Mouse (Mus musculus): ENCODE measurements around the gene Zfhx3.

Zfhx3 gene

GRCm38 (mm10) chr8:108745551-108745950 lies 803.1 kb downstream of the Zfhx3 start:
- in situ Hi-C loops (cut with MseI, MboI): no loop called here

- in situ Hi-C loops (cut with MseI, MboI): no loop called here
Observed at GRCm38 (mm10) chr8:108748095-108748494, 805.7 kb downstream of the Zfhx3 start.

GRCm38 (mm10) chr8:108748851-108749376 lies 806.5 kb downstream of the Zfhx3 start:
- in situ Hi-C loops (cut with MseI, MboI): no loop called here

DNA sequence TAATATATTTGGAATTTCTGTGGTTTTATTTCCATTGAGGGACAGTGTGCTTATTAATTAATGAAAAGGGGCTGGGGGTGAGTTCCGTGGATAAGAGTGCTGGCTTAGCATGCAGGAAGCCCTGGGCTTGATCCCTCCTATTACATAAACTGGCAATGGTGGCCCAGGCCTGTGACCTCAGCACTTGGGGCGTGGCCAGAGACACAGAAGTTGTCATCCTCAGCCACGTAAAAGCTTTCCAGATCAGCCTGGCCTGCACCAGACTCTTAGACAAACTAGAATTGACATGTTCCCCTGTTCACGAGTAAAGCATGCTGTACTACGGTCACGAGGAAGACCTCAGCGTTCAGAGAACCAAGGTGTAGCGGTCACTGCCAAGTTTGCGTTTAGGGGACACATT lies 808.4 kb downstream of the Zfhx3 start:
- in situ Hi-C loops (cut with MseI, MboI): no loop called here

DNA sequence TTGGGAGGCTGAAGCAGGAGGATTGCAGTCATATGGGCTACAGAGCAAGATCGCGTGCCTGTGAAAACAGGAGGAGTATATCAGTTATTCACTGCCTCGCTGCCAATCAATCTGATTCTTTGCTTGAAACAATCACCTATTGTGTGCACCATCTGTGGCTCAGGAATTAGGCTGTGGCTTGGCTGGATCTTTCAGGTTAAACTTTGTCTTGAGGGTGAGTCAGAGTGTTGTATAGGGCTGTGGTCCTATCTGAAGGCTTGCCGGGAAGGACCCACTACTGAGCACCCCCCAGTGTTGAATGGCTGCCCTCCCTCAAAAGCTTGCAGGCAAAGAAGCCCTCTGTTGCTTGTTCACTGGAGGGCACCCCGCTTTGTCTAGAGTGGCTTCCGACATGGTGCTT lies 812.1 kb downstream of the Zfhx3 start:
- in situ Hi-C loops (cut with MseI, MboI): no loop called here

DNA sequence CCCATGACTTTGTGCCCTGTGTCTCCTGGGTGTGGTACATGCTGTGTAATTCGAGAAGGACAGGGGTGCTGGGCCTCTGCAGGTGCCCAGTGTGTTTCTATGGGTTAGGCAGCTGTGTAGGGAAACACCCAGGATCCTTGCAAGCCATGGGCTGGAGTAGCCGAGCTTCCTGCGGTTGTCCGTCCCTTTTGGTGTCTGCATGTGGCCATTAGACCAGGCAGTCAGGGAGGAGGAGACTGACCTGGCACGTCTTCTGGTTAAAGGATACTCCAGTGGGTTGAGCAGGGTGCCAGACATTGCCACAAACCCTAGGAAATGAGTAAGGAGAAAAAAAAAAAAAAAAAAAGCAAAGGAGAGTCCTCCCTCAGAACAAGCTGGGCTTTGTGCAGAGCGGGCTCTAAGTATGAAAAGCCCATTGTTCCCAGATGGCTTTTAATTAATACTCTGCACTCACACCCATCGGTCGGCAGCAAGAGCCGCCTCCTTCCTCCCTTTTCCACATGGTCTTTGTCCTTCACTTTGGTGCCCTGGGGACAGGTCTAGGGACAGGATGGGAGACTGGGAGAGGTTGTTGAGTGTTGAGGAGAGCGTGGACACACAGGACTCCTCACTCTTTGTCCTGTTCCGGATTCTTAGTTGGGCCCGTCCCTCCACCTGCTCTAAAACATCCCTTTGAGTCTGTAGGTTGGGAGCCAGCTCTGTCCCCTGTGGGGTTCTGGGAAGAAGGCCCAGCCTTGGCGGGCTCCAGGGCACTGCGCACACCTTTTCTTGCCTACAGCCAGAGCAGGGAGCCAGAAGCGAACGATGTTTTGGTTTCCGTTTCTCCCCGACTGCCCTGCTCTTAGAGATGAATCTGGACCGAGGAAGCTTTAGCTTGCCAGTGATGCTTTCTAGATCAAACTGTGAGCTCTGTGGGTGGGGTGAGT lies 813.2 kb downstream of the Zfhx3 start:
- in situ Hi-C loops (cut with MseI, MboI): no loop called here

DNA sequence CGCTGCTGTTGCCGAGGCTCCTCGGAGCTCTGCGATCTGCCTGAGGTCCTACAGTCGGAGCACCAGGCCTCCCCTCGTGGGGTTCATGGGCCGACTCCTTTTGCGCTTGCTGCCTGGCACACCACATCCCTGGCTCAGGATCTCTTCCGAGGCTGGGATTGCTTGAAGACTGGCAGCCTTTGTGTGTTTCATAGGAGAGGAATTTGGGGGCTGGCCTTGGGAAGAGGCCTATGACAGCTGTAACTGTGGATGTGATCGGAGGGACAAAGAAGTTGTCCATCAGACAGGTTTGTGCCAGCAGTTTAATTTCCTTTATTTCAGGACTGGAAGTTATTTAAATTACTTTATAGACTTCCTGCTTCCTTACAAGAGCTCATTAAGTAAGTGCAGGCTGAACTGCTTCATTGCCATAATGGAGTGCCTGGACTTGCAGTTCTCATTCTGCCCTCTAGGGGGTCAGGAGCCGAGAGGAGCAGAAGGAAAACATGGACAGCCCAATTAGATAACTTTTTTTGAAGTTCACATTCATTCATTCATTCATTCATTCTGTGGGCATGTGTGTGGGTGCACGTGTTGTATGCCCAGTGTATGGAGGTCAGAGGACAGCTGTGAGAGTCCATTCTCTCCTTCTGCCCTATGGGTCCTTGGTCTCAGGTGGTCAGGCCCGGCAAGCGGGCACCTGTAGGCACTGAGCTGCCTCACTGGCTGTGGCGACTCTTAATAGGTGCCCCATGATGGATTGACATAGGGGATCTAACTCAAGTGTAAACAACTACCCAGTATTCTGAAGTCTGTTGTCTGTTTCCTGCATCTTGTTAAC lies 817.3 kb downstream of the Zfhx3 start:
- in situ Hi-C loops (cut with MseI, MboI): no loop called here

DNA sequence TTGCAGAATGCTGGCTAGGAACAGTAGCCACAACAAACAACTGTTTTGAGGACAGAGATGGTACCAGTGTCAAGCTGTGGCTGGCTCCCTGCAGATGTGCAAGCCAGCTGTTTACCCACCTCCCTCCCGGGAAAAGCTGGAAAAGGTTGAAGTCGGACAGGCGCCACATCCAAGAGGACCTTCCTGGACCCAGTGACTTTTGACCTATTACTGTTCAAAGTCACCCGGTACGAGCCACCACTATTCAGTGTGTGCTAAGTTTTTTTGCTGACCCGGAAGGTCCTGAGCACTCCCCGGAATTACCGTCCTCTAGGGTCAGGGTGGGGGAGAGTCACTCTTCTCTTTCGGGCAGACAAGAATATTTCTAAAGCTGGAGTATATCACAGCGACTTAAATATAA lies 818.3 kb downstream of the Zfhx3 start:
- in situ Hi-C loops (cut with MseI, MboI): no loop called here

DNA sequence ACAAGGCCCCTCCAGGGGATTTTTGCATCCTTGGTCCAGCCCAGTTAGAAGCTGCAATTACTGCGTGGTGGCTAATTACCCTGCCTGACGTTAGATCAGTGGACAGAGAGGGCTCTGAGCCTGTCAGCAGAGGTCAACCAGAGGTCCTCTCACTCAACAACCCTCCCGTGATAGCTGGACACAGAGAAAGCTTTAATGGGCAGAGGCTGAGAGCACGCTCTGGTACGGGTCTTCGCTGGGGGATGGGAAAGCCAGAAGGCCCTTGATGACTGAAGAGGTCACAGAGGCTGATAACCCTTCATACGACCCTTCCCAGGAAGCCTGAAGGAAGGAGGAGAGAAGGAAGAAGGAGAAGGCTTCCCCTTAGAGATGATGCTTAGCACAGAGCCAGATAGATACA lies 820.1 kb downstream of the Zfhx3 start:
- in situ Hi-C loops (cut with MseI, MboI): no loop called here

DNA sequence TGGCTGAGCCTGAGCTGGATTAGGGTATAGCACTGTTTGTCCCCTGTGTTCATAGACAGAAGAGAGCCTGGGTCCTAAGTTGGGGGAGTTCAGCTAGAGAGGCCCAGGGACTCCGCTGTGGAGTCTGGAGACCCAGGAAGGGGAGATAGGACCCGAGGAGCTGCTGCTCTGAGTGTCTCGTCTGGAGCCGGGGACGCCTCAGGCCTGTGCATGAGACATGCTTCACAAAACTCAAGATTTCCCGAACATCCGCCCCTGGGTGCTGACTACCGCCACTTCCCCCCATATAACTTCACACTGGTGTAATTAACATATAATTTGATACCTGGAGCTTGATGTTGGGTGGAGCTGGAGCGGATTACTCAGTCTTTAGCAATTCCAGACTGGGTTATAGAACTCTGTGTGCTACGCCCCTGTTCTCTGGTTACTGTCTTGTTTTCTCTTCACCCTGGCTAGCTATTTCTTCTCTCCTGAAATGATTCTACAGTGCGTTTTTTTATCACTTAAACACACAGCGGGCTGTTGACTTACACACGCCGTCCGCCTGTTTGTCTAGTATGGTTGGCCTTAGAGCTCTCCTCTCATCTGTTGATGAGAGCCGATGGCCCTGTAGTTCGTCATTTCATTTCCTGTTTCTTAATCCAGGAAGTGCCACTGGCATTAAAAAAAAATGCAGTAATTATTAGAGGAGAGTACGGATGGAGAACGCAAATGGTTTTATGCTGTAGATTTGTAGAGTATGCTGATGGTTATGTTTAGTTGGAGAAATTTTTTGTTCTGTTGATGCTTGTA lies 822.2 kb downstream of the Zfhx3 start:
- in situ Hi-C loops (cut with MseI, MboI): no loop called here

GRCm38 (mm10) chr8:108766102-108766501 lies 823.7 kb downstream of the Zfhx3 start:
- in situ Hi-C loops (cut with MseI, MboI): no loop called here

GRCm38 (mm10) chr8:108768051-108768450 lies 825.6 kb downstream of the Zfhx3 start:
- in situ Hi-C loops (cut with MseI, MboI): no loop called here

DNA sequence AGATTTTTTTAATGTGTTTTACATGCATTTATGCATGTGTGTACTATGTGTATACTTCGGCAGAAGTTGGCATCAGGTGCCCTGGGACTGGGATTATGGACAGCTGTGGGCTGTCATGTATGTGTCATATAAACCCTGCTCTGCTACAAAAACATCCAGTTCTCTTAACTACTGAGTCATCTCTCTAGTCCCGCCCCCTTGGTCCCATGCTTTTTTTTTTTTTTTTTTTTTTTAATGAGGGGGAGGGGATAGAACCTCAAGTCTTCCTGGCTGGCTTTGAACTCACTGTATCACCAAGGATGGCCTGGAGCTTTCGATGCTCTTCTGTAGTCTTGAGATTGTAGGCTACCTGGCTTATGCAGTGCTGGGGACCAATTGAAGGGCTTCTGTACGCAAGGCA lies 827.9 kb downstream of the Zfhx3 start:
- in situ Hi-C loops (cut with MseI, MboI): no loop called here

DNA sequence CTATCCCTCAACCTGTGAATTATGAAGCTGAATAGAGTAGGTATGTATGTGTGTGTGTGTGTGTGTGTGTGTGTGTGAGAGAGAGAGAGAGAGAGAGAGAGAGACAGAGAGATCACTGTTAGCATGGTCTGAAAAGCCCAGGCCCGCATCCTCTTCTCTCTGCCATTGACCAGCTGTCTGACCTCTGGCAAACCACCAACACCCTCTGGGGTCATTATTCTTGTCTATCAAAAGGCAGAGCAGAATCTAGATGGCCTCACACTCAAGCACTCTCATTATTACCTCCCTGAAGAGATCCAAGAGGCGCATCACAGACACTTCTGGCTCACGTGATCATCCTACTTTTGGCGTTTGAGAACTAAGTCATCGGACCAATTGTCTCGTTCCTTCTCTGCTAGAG lies 831.0 kb downstream of the Zfhx3 start:
- in situ Hi-C loops (cut with MseI, MboI): no loop called here

- in situ Hi-C loops (cut with MseI, MboI): no loop called here
Observed at GRCm38 (mm10) chr8:108778063-108778462, 835.6 kb downstream of the Zfhx3 start.

DNA sequence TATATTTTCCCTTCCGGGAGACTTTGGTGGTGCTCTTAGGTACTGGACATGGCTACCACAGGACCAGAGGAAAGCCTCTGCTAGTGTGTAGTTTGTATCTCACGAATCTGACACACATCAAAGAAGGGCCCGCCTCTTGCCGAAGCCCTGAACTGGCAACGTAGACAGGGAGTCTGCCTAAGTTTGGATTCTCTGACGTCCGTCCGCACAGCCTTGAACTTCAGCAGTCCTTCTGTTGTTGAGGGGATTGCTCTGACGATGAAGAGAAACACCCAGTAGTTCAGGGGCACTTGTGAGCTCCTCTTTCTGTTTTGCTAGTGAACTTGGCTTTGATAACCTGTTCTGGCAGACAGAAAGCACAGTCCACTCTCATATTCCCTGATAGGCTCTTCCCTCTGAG lies 836.1 kb downstream of the Zfhx3 start:
- in situ Hi-C loops (cut with MseI, MboI): no loop called here

DNA sequence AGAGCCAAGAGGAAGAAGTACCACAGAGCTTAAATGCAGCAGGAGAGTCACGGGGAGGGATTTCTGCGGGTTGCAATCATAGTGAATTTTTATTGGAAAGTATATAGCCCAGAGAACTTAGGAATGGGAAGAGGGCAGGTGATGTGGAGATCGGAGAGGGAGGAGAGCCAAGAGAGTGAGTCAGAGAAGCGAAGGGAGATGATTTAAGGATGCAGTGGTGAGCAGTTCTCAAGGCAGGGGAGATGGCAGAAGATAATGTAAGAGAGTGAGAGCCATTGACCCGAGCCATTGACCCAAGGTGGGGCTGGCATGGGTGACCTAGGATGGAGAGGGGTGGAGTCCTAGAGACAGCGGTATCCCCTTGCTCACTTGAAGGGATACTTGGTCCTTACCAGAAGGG lies 838.3 kb downstream of the Zfhx3 start:
- in situ Hi-C loops (cut with MseI, MboI): no loop called here

DNA sequence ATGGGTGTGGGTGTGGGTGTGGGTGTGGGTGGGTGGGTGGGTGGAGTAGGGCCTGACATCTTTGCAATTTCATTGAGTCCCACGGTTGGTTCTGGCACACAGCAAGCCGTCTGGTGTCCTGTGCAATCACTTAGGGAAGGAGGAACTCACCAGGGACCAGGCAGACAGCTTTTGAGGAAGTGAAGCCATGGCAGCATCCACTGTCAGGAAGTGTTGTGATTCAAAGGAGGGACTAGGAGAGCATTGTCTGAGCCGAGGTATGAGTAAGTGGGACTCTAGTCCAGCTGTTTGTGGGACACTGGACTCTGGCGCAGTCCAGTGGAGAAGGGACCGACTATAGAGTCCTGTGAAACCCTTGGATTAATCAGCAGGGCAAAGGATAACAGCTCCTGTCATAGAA lies 838.7 kb downstream of the Zfhx3 start:
- in situ Hi-C loops (cut with MseI, MboI): no loop called here

DNA sequence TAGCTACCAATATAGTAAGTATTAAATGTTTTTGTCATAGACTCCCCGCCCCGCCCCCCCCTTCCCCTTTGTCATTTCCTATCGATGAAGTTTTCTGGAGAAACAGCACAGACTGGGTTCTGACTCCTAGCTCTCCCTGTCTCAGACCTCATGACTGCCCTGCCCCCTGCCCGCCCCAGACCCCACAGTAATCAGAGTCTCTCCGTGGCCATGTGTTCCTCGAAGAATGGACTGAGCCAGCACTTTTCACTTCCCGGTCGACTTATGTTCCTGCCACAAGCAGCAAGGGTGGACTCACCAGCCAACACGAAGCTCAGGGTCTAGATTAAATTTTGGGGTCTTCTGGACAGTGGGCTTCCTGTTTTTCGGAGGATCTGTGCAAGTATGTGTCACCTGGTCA lies 840.7 kb downstream of the Zfhx3 start:
- in situ Hi-C loops (cut with MseI, MboI): no loop called here

DNA sequence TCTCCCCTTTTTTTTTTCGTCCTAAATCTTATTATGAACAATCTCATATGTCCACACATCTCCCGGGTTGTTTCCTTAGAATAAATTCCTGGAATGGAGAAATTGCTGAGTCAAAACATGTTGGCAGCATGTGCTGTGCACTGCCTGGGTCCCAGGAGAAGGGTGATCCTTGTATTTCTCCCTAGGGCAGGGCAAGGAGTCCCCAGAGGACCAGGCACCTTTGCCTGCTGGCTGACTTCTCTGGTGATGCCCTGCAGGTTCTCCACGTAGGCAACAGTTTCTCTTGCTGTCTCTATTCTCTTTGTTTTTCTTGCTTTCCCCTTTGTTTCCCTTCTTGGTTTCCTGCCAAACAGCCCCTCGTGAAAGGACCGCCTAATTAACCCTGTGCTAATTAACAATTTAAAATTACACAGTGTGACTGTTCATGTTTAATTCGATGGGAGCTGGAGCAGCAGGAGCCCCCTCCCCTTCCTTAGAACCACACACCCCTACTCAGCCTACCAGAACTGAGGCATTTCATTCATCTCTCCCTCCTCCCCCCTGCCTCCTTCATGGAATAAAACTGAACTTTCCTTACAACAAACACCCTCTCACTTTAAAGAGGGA lies 845.8 kb downstream of the Zfhx3 start:
- in situ Hi-C loops (cut with MseI, MboI): no loop called here

- in situ Hi-C loops (cut with MseI, MboI): no loop called here
Observed at GRCm38 (mm10) chr8:108788762-108789157, 846.3 kb downstream of the Zfhx3 start.

All from mouse trophoblast stem cell (cell line).